Mouse (Mus musculus) liver, embryonic 11.5 days (tissue): ENCODE measurements around the gene Stag1. TPM values are rescaled to one million over a fixed set of nuclear protein-coding genes. Genes with fewer than 3 reads are reported as not detected.

Experiments used
- ATAC-seq: fragments of 200-750 bp; cut with Nextera tagmentation; replicated peaks from 2 replicates; pipeline ENCODE4 v1.8.0; 2017; ENCODE audit warnings: moderate number of reproducible peaks, mild to moderate bottlenecking, moderate TSS enrichment, moderate library complexity; ENCODE audit not compliant: low FRiP score
- DNase-seq: peaks from one replicate; pipeline ENCODE4 v3.0.0-alpha.2; 2017; ENCODE audit warnings: low spot score
- H3K27ac ChIP-seq: fragments of 300-500 bp; sonication (generic); 2 replicates; pipeline ENCODE4 v1.5.1; 2014; ENCODE audit warnings: mild to moderate bottlenecking, low read depth, low read length, control low read depth
- H3K27me3 ChIP-seq: fragments of 300-500 bp; sonication (generic); replicated peaks from 2 replicates; pipeline ENCODE4 v1.6.1; 2014; ENCODE audit warnings: low read length, mixed read lengths; ENCODE audit not compliant: control insufficient read depth, insufficient read depth
- H3K36me3 ChIP-seq: fragments of 300-500 bp; sonication (generic); 2 replicates; pipeline ENCODE4 v1.6.1; 2014; ENCODE audit warnings: mild to moderate bottlenecking, low read length, moderate library complexity, mixed read lengths; ENCODE audit not compliant: control insufficient read depth, insufficient read depth
- H3K4me1 ChIP-seq: fragments of 300-500 bp; sonication (generic); replicated peaks from 2 replicates; pipeline ENCODE4 v1.6.1; 2014; ENCODE audit warnings: low read length, mixed read lengths; ENCODE audit not compliant: control insufficient read depth, insufficient read depth
- H3K4me2 ChIP-seq: fragments of 300-500 bp; sonication (generic); 2 replicates; pipeline ENCODE4 v1.6.1; 2014; ENCODE audit warnings: mild to moderate bottlenecking, control low read depth, moderate library complexity
- H3K4me3 ChIP-seq: fragments of 300-500 bp; sonication (generic); 2 replicates; pipeline ENCODE4 v1.5.1; 2014; ENCODE audit warnings: low read depth, low read length, control low read depth
- H3K9ac ChIP-seq: fragments of 300-500 bp; sonication (generic); 2 replicates; pipeline ENCODE4 v1.6.1; 2014; ENCODE audit warnings: low read depth, low read length, control low read depth
- H3K9me3 ChIP-seq: fragments of 300-500 bp; sonication (generic); 2 replicates; pipeline ENCODE4 v1.6.1; 2016; ENCODE audit warnings: low read length, inconsistent platforms, mixed read lengths; ENCODE audit not compliant: control insufficient read depth
- WGBS: fragments of 180-500 bp; shearing (Covaris S2); extraction: QIAGEN DNeasy Blood & Tissue Kit; methylation state at CpG from one replicate; pipeline ENCODE4 v1.1.7; 2014; 5-methylcytosine and 5-hydroxymethylcytosine counted together
- polyA plus RNA-seq: library from polyadenylated mRNA; unstranded; fragments of >200 nt; fragmentation: Nextera tagmentation; extraction: Ambion mirVana; gene quantifications from 2 replicates; pipeline ENCODE4 v1.2.1, GENCODE M21; 2014

Gene Stag1
- 32.3 and 39.4 TPM in 2 replicates for polyA plus RNA-seq

DNA sequence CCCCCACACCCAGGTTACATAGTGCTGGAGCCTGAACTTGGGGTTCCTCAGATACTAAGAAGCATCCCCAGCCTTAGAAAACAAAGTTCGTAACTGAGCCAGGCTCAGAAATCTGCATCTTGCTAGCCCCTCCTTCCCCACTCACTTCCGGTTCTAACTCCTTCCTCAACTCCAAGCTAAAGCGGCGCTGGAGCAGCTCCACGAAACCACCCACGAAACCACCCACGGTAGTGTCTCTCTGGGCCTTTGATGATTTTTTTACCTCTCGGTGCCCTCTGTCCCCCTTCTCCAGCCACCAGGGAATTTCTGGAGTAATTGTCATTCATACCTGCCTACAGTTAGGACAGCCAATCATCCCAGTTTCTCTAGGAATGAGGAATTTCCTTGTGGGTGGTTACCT, at the start of gene Stag1:
Stag1 (plus strand) TSS at position 253 of the 400 bp plus-strand sequence.
- Histone ChIP-seq H3K36me3 (no peaks in the 10 kb centered on the region), H3K4me1 (no peaks in the 10 kb centered on the region), H3K9me3 (peaks cover 4% of the 10 kb centered on the region; the same call in 1 of the 2 replicates), H3K4me3 (no peak within 1 kb of the TSS), H3K27ac (no peak within 1 kb of the TSS), H3K9ac (no peak within 1 kb of the TSS), H3K27me3 (no peaks in the 10 kb centered on the region), H3K4me2 (no peak within 1 kb of the TSS)
- 80% methylated on average over 8 of the region's 8 CpGs for WGBS
- DNase-seq: no peak
- ATAC-seq: no peak

DNA sequence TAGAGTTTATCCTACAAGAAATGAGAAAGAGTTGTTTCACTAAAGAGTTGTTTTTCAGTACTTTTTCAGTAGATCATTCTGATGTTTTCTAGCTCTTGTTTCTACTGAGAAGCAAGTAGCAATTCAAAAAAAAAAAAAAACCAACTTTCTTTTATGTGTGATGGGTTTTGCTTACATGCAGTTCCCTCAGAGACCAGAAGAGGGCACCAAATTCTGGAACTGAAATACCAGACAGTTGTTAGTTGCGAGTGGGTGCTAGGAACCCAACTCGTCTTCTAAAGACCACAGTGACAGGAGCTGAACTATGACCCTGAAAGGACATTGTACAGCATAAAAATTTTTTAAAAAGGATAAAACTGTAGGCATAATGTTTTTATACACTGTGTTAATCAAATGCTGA, 49.3 kb upstream of the Stag1 start:
- WGBS: 87% methylated on average over 2 of the region's 2 CpGs
- no peak for DNase-seq

DNA sequence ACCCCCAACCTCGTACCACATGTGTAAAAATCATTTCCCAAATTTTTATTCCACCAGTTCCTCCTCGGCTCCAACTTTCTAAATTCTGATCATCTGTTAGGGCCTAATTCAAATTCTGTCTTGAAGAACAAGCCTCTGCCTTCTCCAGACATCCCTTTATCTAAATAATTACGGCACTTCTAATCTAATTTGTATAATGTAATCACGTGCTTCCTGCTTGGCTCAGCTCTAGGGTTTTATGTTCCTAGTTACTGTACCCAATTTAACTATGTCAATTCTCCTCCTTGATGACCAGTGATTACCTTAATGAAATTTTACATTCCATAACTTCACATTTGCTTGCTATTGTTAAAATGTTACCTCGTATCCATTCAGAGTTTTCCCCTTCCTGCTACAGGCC, 41.9 kb upstream of the Stag1 start:
- H3K36me3 ChIP-seq: no peaks in the 10 kb centered on the region
- no peaks in the 10 kb centered on the region for H3K9me3 ChIP-seq
- H3K4me2 ChIP-seq: no peak overlapping the region
- no peak overlapping the region for H3K4me3 ChIP-seq
- no peak for ATAC-seq
- 69% methylated on average over 5 of the region's 5 CpGs for WGBS
- H3K4me1 ChIP-seq: no peaks in the 10 kb centered on the region
- H3K27me3 ChIP-seq: no peaks in the 10 kb centered on the region
- no peak overlapping the region for H3K9ac ChIP-seq
- DNase-seq: no peak
- no peak overlapping the region for H3K27ac ChIP-seq

More for the DNA sequence above, 49.3 kb upstream of the Stag1 start:
- Histone ChIP-seq H3K4me3 (no peak overlapping the region), H3K27ac (no peak overlapping the region), H3K36me3 (no peaks in the 10 kb centered on the region), H3K27me3 (no peaks in the 10 kb centered on the region), H3K4me1 (no peaks in the 10 kb centered on the region; the same call in 1 of the 2 replicates), H3K9ac (no peak overlapping the region), H3K9me3 (peaks cover 6% of the 10 kb centered on the region; the same call in 1 of the 2 replicates), H3K4me2 (no peak overlapping the region)
- no peak for ATAC-seq

DNA sequence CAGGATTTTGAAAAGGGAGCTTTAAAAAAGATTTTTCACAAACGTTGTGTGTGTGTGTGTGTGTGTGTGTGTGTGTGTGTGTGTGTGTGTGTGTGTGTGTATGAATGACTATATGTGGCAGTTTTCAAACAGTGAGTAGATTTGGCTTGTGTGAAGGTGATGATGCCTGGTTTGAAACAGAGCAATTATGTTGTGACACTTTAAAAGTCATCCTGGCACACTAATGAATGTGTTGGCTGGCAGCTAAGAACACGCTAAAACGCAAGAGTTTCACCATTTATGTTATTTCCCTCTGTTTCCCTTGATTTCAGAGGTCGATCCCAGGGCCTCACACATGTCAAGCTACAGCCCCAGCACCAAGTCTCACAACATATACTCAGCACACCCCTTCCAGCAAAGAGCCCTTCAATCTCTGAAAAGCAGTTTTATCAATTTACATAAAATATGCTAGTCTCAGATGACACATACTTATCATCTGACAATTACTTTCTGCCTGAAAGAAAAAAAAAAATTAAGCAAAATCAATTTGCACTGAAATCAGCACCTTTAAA, 39.5 kb upstream of the Stag1 start:
- WGBS: 76% methylated on average over 4 of the region's 4 CpGs

DNA sequence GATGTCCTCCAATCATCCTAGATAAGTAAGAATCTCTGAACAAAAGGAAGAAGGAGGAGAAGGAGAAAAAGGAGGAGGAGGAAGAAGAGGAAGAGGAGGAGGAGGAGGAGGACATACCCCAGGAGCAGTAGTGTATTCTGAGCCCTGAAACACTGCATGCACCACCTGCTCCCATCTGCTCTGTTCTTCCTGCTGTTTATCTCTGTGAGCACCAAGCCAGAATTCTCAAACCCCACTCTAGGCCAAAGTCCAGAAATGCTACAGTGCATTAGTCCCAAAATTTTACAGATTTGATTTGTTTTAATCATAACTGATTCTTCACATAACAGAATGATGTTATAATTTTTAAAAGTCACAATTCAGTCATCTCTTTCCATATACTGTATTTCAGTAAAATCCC, 38.6 kb upstream of the Stag1 start:
- H3K4me1 ChIP-seq: no peaks in the 10 kb centered on the region
- no peak for ATAC-seq

More for the DNA sequence above, 39.5 kb upstream of the Stag1 start:
- no peak for ATAC-seq
- Histone ChIP-seq H3K36me3 (no peaks in the 10 kb centered on the region), H3K27me3 (no peaks in the 10 kb centered on the region), H3K4me2 (no peak overlapping the region), H3K9me3 (no peaks in the 10 kb centered on the region), H3K27ac (no peak overlapping the region), H3K4me3 (no peak overlapping the region), H3K4me1 (no peaks in the 10 kb centered on the region), H3K9ac (no peak overlapping the region)
- DNase-seq: no peak

DNA sequence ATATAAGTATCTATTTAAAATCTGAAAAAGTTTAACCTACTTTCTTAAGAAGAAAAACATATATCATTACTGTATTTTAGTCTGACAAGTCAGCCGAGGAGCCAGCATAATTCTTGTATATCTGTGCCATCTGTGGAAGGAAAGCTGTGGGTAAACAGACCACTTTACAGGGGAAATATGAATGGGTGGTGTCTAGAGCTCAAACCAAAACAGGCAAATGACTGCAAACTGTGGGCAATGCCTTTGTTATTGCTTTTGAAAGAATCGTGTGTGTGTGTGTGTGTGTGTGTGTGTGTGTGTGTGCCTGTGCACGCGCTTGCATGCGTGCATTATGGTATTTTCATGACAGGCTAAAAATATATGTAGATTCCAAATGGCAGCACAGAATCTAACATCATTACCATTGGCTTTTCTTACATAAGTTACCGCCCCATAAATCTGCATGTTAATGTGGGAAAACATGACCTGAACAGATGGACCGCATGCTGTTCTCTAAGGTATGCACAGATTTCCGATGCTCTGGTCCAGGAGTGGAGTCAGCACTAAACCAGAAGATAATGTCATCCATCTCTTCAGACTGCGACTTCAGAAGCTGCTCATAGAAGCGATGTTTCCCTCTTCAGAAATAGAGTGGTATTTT, 37.2 kb upstream of the Stag1 start:
- 86% methylated on average over 10 of the region's 10 CpGs for WGBS
- H3K9me3 ChIP-seq: no peaks in the 10 kb centered on the region
- H3K36me3 ChIP-seq: no peaks in the 10 kb centered on the region
- H3K4me1 ChIP-seq: no peaks in the 10 kb centered on the region
- DNase-seq: no peak
- no peaks in the 10 kb centered on the region for H3K27me3 ChIP-seq
- H3K27ac ChIP-seq: no peak overlapping the region
- no peak overlapping the region for H3K4me3 ChIP-seq
- ATAC-seq: no peak
- no peak overlapping the region for H3K4me2 ChIP-seq
- H3K9ac ChIP-seq: no peak overlapping the region

More for the DNA sequence above, 38.6 kb upstream of the Stag1 start:
- Histone ChIP-seq H3K27me3 (no peaks in the 10 kb centered on the region), H3K36me3 (no peaks in the 10 kb centered on the region), H3K4me2 (no peak overlapping the region), H3K27ac (no peak overlapping the region), H3K9ac (no peak overlapping the region), H3K4me3 (no peak overlapping the region), H3K9me3 (no peaks in the 10 kb centered on the region)
- DNase-seq: no peak

DNA sequence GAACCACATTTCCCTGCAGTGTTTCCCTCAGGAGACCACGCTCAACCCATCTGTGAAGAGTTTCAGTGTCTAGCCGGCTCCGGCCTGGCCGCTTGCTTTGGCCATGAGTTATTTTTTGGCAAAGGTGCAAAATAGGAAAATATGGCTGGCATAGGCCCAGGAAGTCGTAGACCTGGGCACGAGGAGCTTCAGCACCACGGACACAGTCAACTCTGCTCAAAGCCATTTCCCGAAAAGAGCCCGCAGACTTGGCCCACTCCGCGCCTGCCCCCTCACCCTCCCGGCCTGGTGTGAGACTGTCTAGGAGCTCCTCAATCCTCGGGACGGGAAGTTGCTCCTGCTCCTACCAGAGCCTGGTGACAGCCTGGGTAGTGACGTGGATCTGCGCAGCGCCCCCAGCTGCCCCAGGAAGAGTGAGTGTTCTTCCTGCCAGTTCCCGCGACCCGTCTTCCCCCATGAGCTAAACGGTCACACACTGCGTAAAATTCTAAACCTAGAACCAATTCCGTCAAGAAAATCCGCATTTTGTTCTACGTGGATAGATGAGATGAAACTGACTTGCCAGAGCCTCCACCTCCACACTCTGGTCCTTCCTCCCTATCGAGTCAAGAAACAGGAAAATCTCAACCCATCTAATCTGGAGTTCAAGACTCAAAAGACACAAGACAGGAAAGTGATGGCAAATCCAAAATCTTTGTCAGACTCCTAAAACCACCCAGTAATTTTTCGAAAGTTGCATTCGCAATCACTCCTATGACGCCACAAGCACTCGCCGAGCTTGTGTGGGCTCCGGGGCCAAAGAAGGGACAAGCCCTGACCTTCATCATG, 27.6 kb upstream of the Stag1 start:
- Histone ChIP-seq H3K9ac (peak overlapping the region; percentile 58), H3K4me2 (peak overlapping the region; percentile 90), H3K36me3 (no peaks in the 10 kb centered on the region), H3K9me3 (no peaks in the 10 kb centered on the region), H3K4me1 (peaks cover 3% of the 10 kb centered on the region; the same call in 1 of the 2 replicates), H3K27me3 (peaks cover 20% of the 10 kb centered on the region), H3K27ac (no peak overlapping the region), H3K4me3 (peak overlapping the region; percentile 64)
- ATAC-seq (peak; percentile 53; the same call in 1 of the 2 replicates), DNase-seq (peak; percentile 43)
- 10% methylated on average over 32 of the region's 32 CpGs for WGBS

DNA sequence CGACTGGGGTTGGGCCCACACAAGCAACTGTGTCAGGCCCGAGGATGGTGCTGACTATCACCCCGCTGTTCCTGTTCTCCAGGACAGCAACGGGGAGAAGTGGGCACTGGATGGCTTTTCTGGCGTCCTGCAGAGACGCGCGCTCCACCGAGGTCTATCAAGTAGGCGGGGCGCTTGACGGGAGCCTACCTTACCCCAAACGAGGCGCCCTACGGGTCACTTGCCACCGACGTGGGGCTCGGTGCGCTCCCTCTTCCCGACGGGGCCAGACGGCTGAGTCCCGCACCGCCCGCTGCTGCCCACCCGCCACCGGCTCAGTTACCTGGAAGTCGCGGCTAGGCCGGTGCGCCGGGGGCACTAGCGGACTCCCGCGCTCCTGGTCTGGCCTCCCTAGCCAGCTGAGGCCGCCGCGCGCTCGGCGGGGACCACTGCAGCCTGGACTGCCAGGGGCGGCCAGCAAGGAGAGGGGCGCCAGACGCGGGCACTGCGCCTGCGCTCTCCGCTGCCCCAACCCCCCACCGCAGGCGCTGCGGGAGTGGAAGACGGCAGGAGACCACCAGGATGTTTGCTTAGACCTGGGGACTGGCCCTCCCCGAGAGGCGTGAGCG, 26.9 kb upstream of the Stag1 start, which contains the start of gene Slc35g2:
Slc35g2 (minus strand) TSS at position 465 of the 608 bp plus-strand sequence.
- peaks cover 3% of the 10 kb centered on the region; the same call in 1 of the 2 replicates for H3K4me1 ChIP-seq
- peaks cover 20% of the 10 kb centered on the region for H3K27me3 ChIP-seq
- DNase-seq: peak; percentile 66
- no peaks in the 10 kb centered on the region for H3K36me3 ChIP-seq
- under 1% methylated on average over 53 of the region's 55 CpGs for WGBS
- peak within 1 kb of the TSS; percentile 64 for H3K4me3 ChIP-seq
- H3K4me2 ChIP-seq: peak within 1 kb of the TSS; percentile 90
- no peaks in the 10 kb centered on the region for H3K9me3 ChIP-seq
- peak; percentile 49 for ATAC-seq
- H3K9ac ChIP-seq: peak within 1 kb of the TSS; percentile 58
- no peak within 1 kb of the TSS for H3K27ac ChIP-seq
